Mouse (Mus musculus) hindbrain, postnatal 0 days (tissue): Measurements from ENCODE around the gene Phc2. TPM values are rescaled to one million over a fixed set of nuclear protein-coding genes. Genes with fewer than 3 reads are reported as not detected.
A peak's percentile ranks its signal among the peaks of the same experiment; 100 is the strongest.

Experiments
- ATAC-seq: fragments of 200-750 bp; cut with Nextera tagmentation; 2 replicates; pipeline ENCODE4 v1.8.0; 2017; ENCODE audit warnings: mild to moderate bottlenecking, moderate TSS enrichment, moderate library complexity
- DNase-seq: peaks from one replicate; pipeline ENCODE4 v3.0.0-alpha.2; 2015; ENCODE audit warnings: low spot score
- H3K27ac ChIP-seq: fragments of 300-500 bp; sonication (generic); 2 replicates; pipeline ENCODE4 v1.5.1; 2014; ENCODE audit warnings: mild to moderate bottlenecking
- H3K27me3 ChIP-seq: fragments of 300-500 bp; sonication (generic); 2 replicates; pipeline ENCODE4 v1.6.1; 2014; ENCODE audit warnings: low read length, mixed read lengths; ENCODE audit not compliant: insufficient read depth
- H3K36me3 ChIP-seq: fragments of 300-500 bp; sonication (generic); 2 replicates; pipeline ENCODE4 v1.6.1; 2014; ENCODE audit warnings: low read length, mixed read lengths; ENCODE audit not compliant: insufficient read depth
- H3K4me1 ChIP-seq: fragments of 300-500 bp; sonication (generic); 2 replicates; pipeline ENCODE4 v1.6.1; 2014; ENCODE audit warnings: antibody characterized with exemption, low read length, mixed read lengths; ENCODE audit not compliant: insufficient read depth
- H3K4me2 ChIP-seq: fragments of 300-500 bp; sonication (generic); 2 replicates; pipeline ENCODE4 v1.6.1; 2014; ENCODE audit warnings: low read depth, mild to moderate bottlenecking, low read length, moderate library complexity, mixed read lengths
- H3K4me3 ChIP-seq: fragments of 300-500 bp; sonication (generic); 2 replicates; pipeline ENCODE4 v1.5.1; 2014; ENCODE audit warnings: low read length
- H3K9ac ChIP-seq: fragments of 300-500 bp; sonication (generic); replicated peaks from 2 replicates; pipeline ENCODE4 v1.6.1; 2014; ENCODE audit warnings: mild to moderate bottlenecking, low read length, moderate library complexity, mixed read lengths
- H3K9me3 ChIP-seq: fragments of 300-500 bp; sonication (generic); 2 replicates; pipeline ENCODE4 v1.6.1; 2016; ENCODE audit warnings: low read length, mixed read lengths
- CTCF ChIP-seq: IDR thresholded peaks from 2 replicates; pipeline ENCODE4 v1.5.1; 2016; ENCODE audit warnings: antibody characterized with exemption, control low read depth, low read depth
- WGBS: fragments of 180-500 bp; shearing (Covaris S2); extraction: QIAGEN DNeasy Blood & Tissue Kit; methylation state at CpG from one replicate; pipeline ENCODE4 v1.1.7; 2014; 5-methylcytosine and 5-hydroxymethylcytosine counted together
- polyA plus RNA-seq: library from polyadenylated mRNA; unstranded; fragments of >200 nt; fragmentation: Nextera tagmentation; extraction: Ambion mirVana; gene quantifications from 2 replicates; pipeline ENCODE4 v1.2.1, GENCODE M21; 2015
- total RNA-seq: library from RNA; depleted of rRNA; stranded (reverse); fragments of >200 nt; gene quantifications from 2 replicates; pipeline ENCODE4 v1.2.3, GENCODE M21; 2014

Phc2 gene
- total and polyA plus RNA-seq, 2 experiments from 2014 or later, result 50.7 to 125 TPM

- ATAC-seq, result peak; percentile 74
- Histone ChIP-seq H3K27ac (peak overlapping the region; percentile 62), H3K9me3 (no peaks in the 10 kb centered on the region), H3K36me3 (no peaks in the 10 kb centered on the region), H3K27me3 (no peaks in the 10 kb centered on the region), H3K9ac (peak overlapping the region; percentile 19), H3K4me1 (peaks cover 10% of the 10 kb centered on the region), H3K4me2 (peak overlapping the region; percentile 40), H3K4me3 (0 out of 2 replicates have a peak overlapping the region, but pooled peaks have one; percentile 7)
- WGBS, result 27% methylated on average over 13 of the region's 13 CpGs
- no peak for TF ChIP-seq CTCF
- peak; percentile 76 for DNase-seq
Measured at GRCm38 (mm10) chr4:128678564-128679217, 24.2 kb downstream of the Phc2 start.

- Histone ChIP-seq H3K9ac (no peak overlapping the region), H3K4me1 (peaks cover 10% of the 10 kb centered on the region)
- DNase-seq, result peak; percentile 55
Measured at GRCm38 (mm10) chr4:128681126-128681525, 26.6 kb downstream of the Phc2 start.

GRCm38 (mm10) chr4:128682281-128682680 is 27.8 kb downstream of the Phc2 start:
- no peaks in the 10 kb centered on the region for H3K9me3 ChIP-seq
- no peak for DNase-seq
- WGBS, result 90% methylated on average over 13 of the region's 13 CpGs
- H3K27ac ChIP-seq, result no peak overlapping the region
- no peak for TF ChIP-seq CTCF
- no peak for ATAC-seq
- no peak overlapping the region for H3K4me3 ChIP-seq
- H3K4me1 ChIP-seq, result peaks cover 10% of the 10 kb centered on the region
- no peak overlapping the region for H3K4me2 ChIP-seq
- H3K9ac ChIP-seq, result no peak overlapping the region
- no peaks in the 10 kb centered on the region for H3K27me3 ChIP-seq
- no peaks in the 10 kb centered on the region for H3K36me3 ChIP-seq

More at GRCm38 (mm10) chr4:128681126-128681525, 26.6 kb downstream of the Phc2 start:
- no peak overlapping the region for H3K4me2 ChIP-seq
- ATAC-seq, result no peak
- no peak overlapping the region for H3K27ac ChIP-seq
- no peak overlapping the region for H3K4me3 ChIP-seq
- no peaks in the 10 kb centered on the region for H3K36me3 ChIP-seq
- H3K9me3 ChIP-seq, result no peaks in the 10 kb centered on the region
- no peaks in the 10 kb centered on the region for H3K27me3 ChIP-seq
- peak; percentile 66 for TF ChIP-seq CTCF
- 49% methylated on average over 8 of the region's 8 CpGs for WGBS

DNA sequence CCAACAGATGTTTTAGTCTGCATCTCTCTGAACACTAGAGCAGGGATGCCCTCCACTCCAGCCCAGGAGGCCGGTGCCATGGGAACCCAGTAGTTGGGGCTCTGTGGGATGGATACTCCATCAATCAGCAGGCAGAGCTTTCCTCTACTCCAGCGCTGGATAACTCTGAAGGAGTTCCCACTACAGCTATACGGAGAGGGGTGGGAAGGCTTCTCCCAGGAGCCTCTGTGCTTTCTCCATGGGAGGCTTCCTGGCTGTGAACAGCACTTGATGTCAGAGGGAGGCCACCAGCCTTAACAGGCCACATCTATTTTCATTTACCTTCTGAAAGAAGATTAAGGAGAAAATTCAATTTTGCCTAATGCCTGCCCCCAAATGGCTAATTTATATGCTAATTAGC is 29.2 kb downstream of the Phc2 start:
- Histone ChIP-seq H3K27me3 (no peaks in the 10 kb centered on the region), H3K27ac (no peak overlapping the region), H3K9me3 (no peaks in the 10 kb centered on the region), H3K4me3 (no peak overlapping the region), H3K4me1 (peaks cover 5% of the 10 kb centered on the region; the same call in 1 of the 2 replicates), H3K9ac (no peak overlapping the region), H3K4me2 (no peak overlapping the region), H3K36me3 (no peaks in the 10 kb centered on the region)
- 31% methylated on average over 3 of the region's 3 CpGs for WGBS
- ATAC-seq (no peak), DNase-seq (no peak)
- no peak for TF ChIP-seq CTCF

- WGBS, result 72% methylated on average over 11 of the region's 11 CpGs
- H3K4me3 ChIP-seq, result no peak overlapping the region
- no peaks in the 10 kb centered on the region for H3K9me3 ChIP-seq
- peaks cover 5% of the 10 kb centered on the region; the same call in 1 of the 2 replicates for H3K4me1 ChIP-seq
- ATAC-seq, result no peak
- H3K4me2 ChIP-seq, result no peak overlapping the region
- no peak overlapping the region for H3K27ac ChIP-seq
- TF ChIP-seq CTCF, result no peak
- DNase-seq, result no peak
- H3K27me3 ChIP-seq, result no peaks in the 10 kb centered on the region
- H3K9ac ChIP-seq, result no peak overlapping the region
- no peaks in the 10 kb centered on the region for H3K36me3 ChIP-seq
Measured at GRCm38 (mm10) chr4:128684108-128684507, 29.6 kb downstream of the Phc2 start.

DNA sequence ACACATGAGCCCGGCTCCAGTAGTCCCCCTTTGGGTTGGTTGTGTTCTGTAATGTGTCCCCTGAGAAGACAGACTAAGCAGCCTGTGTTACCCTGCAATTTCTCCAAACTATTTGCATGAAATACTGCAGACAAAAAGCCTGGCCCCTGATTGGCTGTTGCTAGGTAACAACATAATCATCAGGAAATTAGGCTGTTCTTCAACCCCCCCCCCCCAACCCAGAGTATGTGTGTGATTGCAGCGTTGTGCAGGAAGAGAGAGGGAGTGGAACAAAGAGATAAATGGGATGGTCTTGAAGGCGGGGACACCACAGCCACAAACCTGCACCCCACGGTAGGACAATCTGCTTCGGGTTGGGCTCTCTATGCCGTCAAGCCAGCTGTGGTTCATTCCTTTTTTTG is 34.0 kb downstream of the Phc2 start:
- peaks cover 20% of the 10 kb centered on the region for H3K4me1 ChIP-seq
- H3K27me3 ChIP-seq, result no peaks in the 10 kb centered on the region
- peak overlapping the region; percentile 40; the same call in 1 of the 2 replicates for H3K9ac ChIP-seq
- 35% methylated on average over 6 of the region's 6 CpGs for WGBS
- H3K27ac ChIP-seq, result peak overlapping the region; percentile 58; the same call in 1 of the 2 replicates
- peak overlapping the region; percentile 18; the same call in 1 of the 2 replicates for H3K4me3 ChIP-seq
- H3K9me3 ChIP-seq, result no peaks in the 10 kb centered on the region
- no peak for TF ChIP-seq CTCF
- ATAC-seq (peak; percentile 68), DNase-seq (peak; percentile 82)
- peak overlapping the region; percentile 47 for H3K4me2 ChIP-seq
- H3K36me3 ChIP-seq, result no peaks in the 10 kb centered on the region

- no peak for TF ChIP-seq CTCF
- H3K27me3 ChIP-seq, result no peaks in the 10 kb centered on the region
- WGBS, result 30% methylated on average over 9 of the region's 9 CpGs
- H3K9ac ChIP-seq, result peak overlapping the region; percentile 40; the same call in 1 of the 2 replicates
- H3K4me2 ChIP-seq, result peak overlapping the region; percentile 47
- no peaks in the 10 kb centered on the region for H3K36me3 ChIP-seq
- ATAC-seq (peak; percentile 61), DNase-seq (peak; percentile 65)
- peak overlapping the region; percentile 18; the same call in 1 of the 2 replicates for H3K4me3 ChIP-seq
- H3K27ac ChIP-seq, result peak overlapping the region; percentile 58; the same call in 1 of the 2 replicates
- peaks cover 24% of the 10 kb centered on the region for H3K4me1 ChIP-seq
- no peaks in the 10 kb centered on the region for H3K9me3 ChIP-seq
Measured at GRCm38 (mm10) chr4:128688976-128689375, 34.5 kb downstream of the Phc2 start.
